Mouse (Mus musculus): ENCODE results near the gene Dpp8. TPM values are rescaled to one million over a fixed set of nuclear protein-coding genes. Genes with fewer than 3 reads are reported as not detected.

Gene Dpp8
- 86.9 and 105 TPM in 2 replicates for total RNA-seq (2014; rRNA removed)
- 26.2 and 28.1 TPM in 2 replicates for polyA plus RNA-seq (2015; fragmentation: Nextera tagmentation; extraction: Ambion mirVana)

DNA sequence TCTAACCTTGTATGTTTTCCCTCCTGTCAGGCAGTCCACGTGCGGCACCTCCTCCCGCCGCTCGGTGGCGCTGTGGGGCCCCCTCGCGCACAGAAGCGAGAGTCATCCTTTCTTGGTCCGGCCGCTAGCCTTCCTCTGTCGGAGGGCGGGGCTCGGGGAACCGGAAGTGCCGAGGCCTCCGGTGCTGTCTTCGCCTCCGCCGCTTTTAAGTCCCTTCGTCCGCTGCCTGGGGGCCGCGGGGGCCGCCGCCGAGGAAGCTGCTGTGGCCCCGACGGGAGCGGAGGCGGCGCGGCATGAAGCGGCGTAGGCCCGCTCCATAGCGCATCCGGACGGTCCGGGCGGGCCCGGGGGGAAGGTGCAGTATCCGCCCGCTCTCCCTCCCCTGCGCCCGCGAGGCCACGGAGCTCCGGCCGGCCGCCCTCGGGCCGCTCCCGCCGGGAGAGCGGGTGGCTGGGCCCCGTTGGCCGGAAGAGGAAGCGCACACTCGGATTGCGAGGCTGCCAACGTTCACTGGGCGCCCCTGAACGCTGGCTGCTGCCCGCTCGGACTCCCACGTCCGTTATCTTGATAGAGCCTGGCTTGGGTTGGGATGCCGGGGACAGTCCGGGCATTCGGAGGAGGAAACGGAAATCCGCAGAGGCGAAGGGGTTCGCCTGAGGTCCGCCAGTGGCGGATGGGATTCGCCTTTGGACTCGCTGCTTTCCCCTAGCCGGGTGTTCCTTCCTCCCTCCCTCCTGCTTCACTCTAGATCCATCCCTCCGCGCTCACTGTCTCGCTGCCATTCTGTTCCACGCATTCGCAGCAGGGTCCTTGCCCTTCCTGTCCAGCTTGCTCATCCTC lies at the start of gene Dpp8:
TSS of gene Dpp8 (plus strand) at position 146 of the 840 bp plus-strand sequence.
- H3K4me2 ChIP-seq (ENCODE audit: low read depth, low read length, poor library complexity, severe bottlenecking): peak within 1 kb of the TSS; percentile 70
- H3K9me3 ChIP-seq (ENCODE audit: low read length): no peaks in the 10 kb centered on the region
- H3K27me3 ChIP-seq (ENCODE audit: insufficient read depth, low read length): no peaks in the 10 kb centered on the region
- peak; percentile 95 for DNase-seq (ENCODE audit: low spot score)
- peak; percentile 99 for TF ChIP-seq CTCF (IDR thresholded peaks at IDR 0.05)
- peak within 1 kb of the TSS; percentile 95 for H3K27ac ChIP-seq (ENCODE audit: low read depth, low read length)
- peak; percentile 94 for ATAC-seq (ENCODE audit: low FRiP score)
- H3K4me3 ChIP-seq (ENCODE audit: low read depth, low read length): peak within 1 kb of the TSS; percentile 94
- peak within 1 kb of the TSS; percentile 99 for H3K9ac ChIP-seq (replicated peaks; ENCODE audit: low read length, poor library complexity, severe bottlenecking)
- under 1% methylated on average over 72 of the region's 85 CpGs for WGBS
- H3K4me1 ChIP-seq (ENCODE audit: insufficient read depth, low read length): peaks cover 7% of the 10 kb centered on the region; the same call in 1 of the 2 replicates
- no peaks in the 10 kb centered on the region; the same call in 1 of the 2 replicates for H3K36me3 ChIP-seq (ENCODE audit: insufficient read depth, low read length)

- no peak for DNase-seq (ENCODE audit: low spot score)
- WGBS: 68% methylated on average over 8 of the region's 8 CpGs
- Histone ChIP-seq H3K9me3 (ENCODE audit: low read length) (no peaks in the 10 kb centered on the region), H3K4me2 (ENCODE audit: low read depth, low read length, poor library complexity, severe bottlenecking) (no peak overlapping the region), H3K36me3 (ENCODE audit: insufficient read depth, low read length) (peaks cover 73% of the 10 kb centered on the region), H3K4me3 (ENCODE audit: low read depth, low read length) (no peak overlapping the region), H3K27ac (ENCODE audit: low read depth, low read length) (no peak overlapping the region), H3K4me1 (ENCODE audit: insufficient read depth, low read length) (no peaks in the 10 kb centered on the region), H3K27me3 (ENCODE audit: insufficient read depth, low read length) (no peaks in the 10 kb centered on the region), H3K9ac (replicated peaks; ENCODE audit: low read length, poor library complexity, severe bottlenecking) (no peak overlapping the region)
- ATAC-seq (ENCODE audit: low FRiP score): no peak
- no peak for TF ChIP-seq CTCF (IDR thresholded peaks at IDR 0.05)
Observed at GRCm38 (mm10) chr9:64985037-64985794, 47.0 kb upstream of the Dpp8 start.

DNA sequence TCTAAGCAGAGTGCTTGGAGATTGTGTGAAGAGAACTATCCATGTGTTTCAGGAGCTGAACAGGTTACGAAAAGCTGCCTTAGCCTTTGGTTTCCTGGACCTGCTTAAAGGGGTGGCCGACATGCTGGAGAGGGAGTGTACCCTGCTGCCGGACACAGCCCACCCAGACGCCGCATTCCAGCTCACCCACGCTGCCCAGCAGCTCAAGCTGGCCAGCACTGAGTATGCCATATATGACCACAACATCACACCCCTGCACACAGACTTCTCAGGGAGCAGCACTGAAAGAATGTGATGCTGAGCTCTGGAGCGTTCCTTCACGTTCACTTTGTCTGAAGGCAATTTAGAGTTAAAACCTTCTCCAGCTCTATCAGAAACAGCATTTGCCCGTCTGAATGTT lies 46.4 kb upstream of the Dpp8 start:
- Histone ChIP-seq H3K9ac (replicated peaks; ENCODE audit: low read length, poor library complexity, severe bottlenecking) (no peak overlapping the region), H3K4me3 (ENCODE audit: low read depth, low read length) (no peak overlapping the region), H3K27me3 (ENCODE audit: insufficient read depth, low read length) (no peaks in the 10 kb centered on the region), H3K9me3 (ENCODE audit: low read length) (no peaks in the 10 kb centered on the region), H3K4me1 (ENCODE audit: insufficient read depth, low read length) (no peaks in the 10 kb centered on the region), H3K36me3 (ENCODE audit: insufficient read depth, low read length) (peaks cover 73% of the 10 kb centered on the region), H3K27ac (ENCODE audit: low read depth, low read length) (no peak overlapping the region), H3K4me2 (ENCODE audit: low read depth, low read length, poor library complexity, severe bottlenecking) (no peak overlapping the region)
- ATAC-seq (ENCODE audit: low FRiP score) (no peak), DNase-seq (ENCODE audit: low spot score) (no peak)
- TF ChIP-seq CTCF (IDR thresholded peaks at IDR 0.05): no peak
- 86% methylated on average over 9 of the region's 9 CpGs for WGBS

DNA sequence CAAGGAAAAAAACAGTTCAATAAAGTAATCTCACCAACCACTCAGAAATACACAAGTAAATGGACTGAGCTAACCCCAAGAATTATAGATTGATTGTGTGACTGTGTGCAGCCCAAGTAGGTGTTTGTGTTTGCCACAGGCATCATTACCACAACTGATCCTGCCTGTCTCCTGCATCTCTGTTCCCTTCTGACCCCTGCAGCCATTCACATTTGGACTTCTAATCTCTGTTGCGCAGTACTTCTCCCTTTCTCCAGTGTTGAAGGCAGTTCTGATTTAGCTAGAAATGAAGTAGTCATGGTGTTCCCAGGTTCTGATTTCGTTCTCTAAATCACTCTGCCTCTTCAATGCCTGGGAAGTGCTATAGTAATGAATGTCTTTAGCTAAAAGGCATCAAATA lies 44.6 kb upstream of the Dpp8 start:
- TF ChIP-seq CTCF (IDR thresholded peaks at IDR 0.05): no peak
- Histone ChIP-seq H3K4me2 (ENCODE audit: low read depth, low read length, poor library complexity, severe bottlenecking) (no peak overlapping the region), H3K27ac (ENCODE audit: low read depth, low read length) (no peak overlapping the region), H3K4me1 (ENCODE audit: insufficient read depth, low read length) (no peaks in the 10 kb centered on the region), H3K4me3 (ENCODE audit: low read depth, low read length) (no peak overlapping the region), H3K9me3 (ENCODE audit: low read length) (no peaks in the 10 kb centered on the region), H3K36me3 (ENCODE audit: insufficient read depth, low read length) (peaks cover 63% of the 10 kb centered on the region), H3K27me3 (ENCODE audit: insufficient read depth, low read length) (no peaks in the 10 kb centered on the region), H3K9ac (replicated peaks; ENCODE audit: low read length, poor library complexity, severe bottlenecking) (no peak overlapping the region)
- no peak for DNase-seq (ENCODE audit: low spot score)
- 93% methylated on average over 2 of the region's 2 CpGs for WGBS
- no peak for ATAC-seq (ENCODE audit: low FRiP score)

DNA sequence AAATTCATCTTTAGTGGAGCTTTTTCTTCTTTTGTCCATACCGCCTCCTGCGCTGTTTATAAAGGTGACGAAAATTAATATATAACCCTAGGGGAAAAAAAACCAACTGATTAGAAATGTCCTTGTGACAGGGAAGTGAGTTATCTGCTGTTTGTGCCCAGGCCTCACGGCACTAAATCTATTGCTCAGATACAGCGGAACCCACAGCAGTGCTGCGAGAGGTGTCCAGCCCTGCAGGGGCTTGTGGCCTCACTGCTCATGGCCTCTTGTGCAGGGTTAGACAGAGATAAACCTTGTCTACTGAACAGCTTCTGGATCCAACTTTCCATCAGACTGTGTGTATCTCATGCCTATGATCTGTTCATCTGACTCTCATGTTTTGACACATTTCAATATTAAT lies 43.8 kb upstream of the Dpp8 start:
- ATAC-seq (ENCODE audit: low FRiP score) (no peak), DNase-seq (ENCODE audit: low spot score) (no peak)
- H3K36me3 ChIP-seq (ENCODE audit: insufficient read depth, low read length): peaks cover 62% of the 10 kb centered on the region
- H3K4me2 ChIP-seq (ENCODE audit: low read depth, low read length, poor library complexity, severe bottlenecking): no peak overlapping the region
- no peaks in the 10 kb centered on the region for H3K4me1 ChIP-seq (ENCODE audit: insufficient read depth, low read length)
- no peak overlapping the region for H3K9ac ChIP-seq (replicated peaks; ENCODE audit: low read length, poor library complexity, severe bottlenecking)
- no peak overlapping the region for H3K4me3 ChIP-seq (ENCODE audit: low read depth, low read length)
- no peak overlapping the region for H3K27ac ChIP-seq (ENCODE audit: low read depth, low read length)
- WGBS: 93% methylated on average over 6 of the region's 6 CpGs
- H3K9me3 ChIP-seq (ENCODE audit: low read length): no peaks in the 10 kb centered on the region
- TF ChIP-seq CTCF (IDR thresholded peaks at IDR 0.05): no peak
- no peaks in the 10 kb centered on the region for H3K27me3 ChIP-seq (ENCODE audit: insufficient read depth, low read length)

DNA sequence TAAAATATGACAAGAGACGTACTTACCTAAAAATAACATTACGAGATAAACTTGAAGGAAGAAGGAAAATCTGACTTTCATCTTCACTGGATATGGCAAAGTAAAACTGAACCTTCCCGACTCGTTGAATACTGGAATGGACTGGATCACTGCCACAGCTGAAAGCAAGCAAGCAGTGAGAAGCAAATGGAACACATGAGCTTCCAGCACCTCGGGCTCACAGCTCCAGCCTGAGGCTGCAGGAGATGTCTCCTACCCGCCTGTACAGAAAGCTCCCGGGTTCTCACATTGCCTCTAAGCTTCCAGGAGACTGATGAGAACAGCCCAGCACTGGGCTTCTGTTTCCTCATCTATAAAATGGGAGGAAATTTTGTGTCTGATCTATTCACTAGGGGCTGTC lies 41.9 kb upstream of the Dpp8 start:
- ATAC-seq (ENCODE audit: low FRiP score): no peak
- H3K9ac ChIP-seq (replicated peaks; ENCODE audit: low read length, poor library complexity, severe bottlenecking): no peak overlapping the region
- DNase-seq (ENCODE audit: low spot score): no peak
- no peaks in the 10 kb centered on the region for H3K27me3 ChIP-seq (ENCODE audit: insufficient read depth, low read length)
- 94% methylated on average over 7 of the region's 7 CpGs for WGBS
- H3K9me3 ChIP-seq (ENCODE audit: low read length): no peaks in the 10 kb centered on the region
- no peaks in the 10 kb centered on the region for H3K4me1 ChIP-seq (ENCODE audit: insufficient read depth, low read length)
- H3K4me2 ChIP-seq (ENCODE audit: low read depth, low read length, poor library complexity, severe bottlenecking): no peak overlapping the region
- peaks cover 62% of the 10 kb centered on the region for H3K36me3 ChIP-seq (ENCODE audit: insufficient read depth, low read length)
- no peak overlapping the region for H3K27ac ChIP-seq (ENCODE audit: low read depth, low read length)
- TF ChIP-seq CTCF (IDR thresholded peaks at IDR 0.05): no peak
- no peak overlapping the region for H3K4me3 ChIP-seq (ENCODE audit: low read depth, low read length)
